Mouse (Mus musculus) midbrain, embryonic 11.5 days (tissue): ENCODE measurements around the gene Retn. TPM values are rescaled to one million over a fixed set of nuclear protein-coding genes. Genes with fewer than 3 reads are reported as not detected.

ENCODE experiments used
- ATAC-seq: fragments of 200-750 bp; cut with Nextera tagmentation; 2 replicates; pipeline ENCODE4 v1.8.0; 2017; ENCODE audit warnings: moderate TSS enrichment, moderate library complexity; ENCODE audit not compliant: low FRiP score
- DNase-seq: peaks from one replicate; pipeline ENCODE4 v3.0.0; 2015; ENCODE audit warnings: low spot score; ENCODE audit errors: missing footprints
- H3K27ac ChIP-seq: fragments of 300-500 bp; sonication (generic); 2 replicates; pipeline ENCODE4 v1.5.1; 2014; ENCODE audit warnings: low read depth, low read length
- H3K27me3 ChIP-seq: fragments of 300-500 bp; sonication (generic); 2 replicates; pipeline ENCODE4 v1.6.1; 2014; ENCODE audit warnings: mild to moderate bottlenecking, low read length, moderate library complexity, mixed read lengths; ENCODE audit not compliant: control insufficient read depth, insufficient read depth
- H3K36me3 ChIP-seq: fragments of 300-500 bp; sonication (generic); 2 replicates; pipeline ENCODE4 v1.6.1; 2014; ENCODE audit warnings: mild to moderate bottlenecking, low read length, moderate library complexity, mixed read lengths; ENCODE audit not compliant: control insufficient read depth, insufficient read depth
- H3K4me1 ChIP-seq: fragments of 300-500 bp; sonication (generic); 2 replicates; pipeline ENCODE4 v1.6.1; 2014; ENCODE audit warnings: low read length; ENCODE audit not compliant: control insufficient read depth, insufficient read depth
- H3K4me2 ChIP-seq: fragments of 300-500 bp; sonication (generic); 2 replicates; pipeline ENCODE4 v1.6.1; 2014; ENCODE audit warnings: mild to moderate bottlenecking, moderate library complexity
- H3K4me3 ChIP-seq: fragments of 300-500 bp; sonication (generic); 2 replicates; pipeline ENCODE4 v1.5.1; 2014; ENCODE audit warnings: low read depth, low read length
- H3K9ac ChIP-seq: fragments of 300-500 bp; sonication (generic); 2 replicates; pipeline ENCODE4 v1.6.1; 2014; ENCODE audit warnings: low read length
- H3K9me3 ChIP-seq: fragments of 300-500 bp; sonication (generic); 2 replicates; pipeline ENCODE4 v1.6.1; 2016; ENCODE audit warnings: low read length; ENCODE audit not compliant: control insufficient read depth
- WGBS: fragments of 180-500 bp; shearing (Covaris S2); extraction: QIAGEN DNeasy Blood & Tissue Kit; methylation state at CpG from one replicate; pipeline ENCODE4 v1.1.7; 2014; 5-methylcytosine and 5-hydroxymethylcytosine counted together
- polyA plus RNA-seq: library from polyadenylated mRNA; unstranded; fragments of >200 nt; fragmentation: Nextera tagmentation; extraction: Ambion mirVana; gene quantifications from 2 replicates; pipeline ENCODE4 v1.2.1, GENCODE M21; 2014

Retn gene
- polyA plus RNA-seq, 1 experiment from 2014 or later: 0.15 TPM

- H3K9ac ChIP-seq: peak within 1 kb of the TSS; percentile 93
- H3K27me3 ChIP-seq: no peaks in the 10 kb centered on the region
- DNase-seq (peak; percentile 99), ATAC-seq (peak; percentile 86)
- H3K4me2 ChIP-seq: peak within 1 kb of the TSS; percentile 80
- H3K9me3 ChIP-seq: no peaks in the 10 kb centered on the region
- peak within 1 kb of the TSS; percentile 78 for H3K27ac ChIP-seq
- H3K4me3 ChIP-seq: peak within 1 kb of the TSS; percentile 85
- H3K36me3 ChIP-seq: peaks cover 10% of the 10 kb centered on the region; the same call in 1 of the 2 replicates
- peaks cover 9% of the 10 kb centered on the region; the same call in 1 of the 2 replicates for H3K4me1 ChIP-seq
- WGBS: 2% methylated on average over 61 of the region's 61 CpGs
These were observed 20.8 kb downstream of the Retn start, which contains the start of gene Trappc5 for GRCm38 (mm10) chr8:3676131-3676992. Gene Trappc5 (plus strand): TSS chr8:3676299.

GRCm38 (mm10) chr8:3676993-3677579, 21.5 kb downstream of the Retn start:
- peak; percentile 87 for DNase-seq
- Histone ChIP-seq H3K4me3 (peak overlapping the region; percentile 85), H3K36me3 (peaks cover 10% of the 10 kb centered on the region; the same call in 1 of the 2 replicates), H3K9me3 (no peaks in the 10 kb centered on the region), H3K4me2 (peak overlapping the region; percentile 80), H3K27me3 (no peaks in the 10 kb centered on the region), H3K9ac (peak overlapping the region; percentile 93), H3K4me1 (peaks cover 9% of the 10 kb centered on the region; the same call in 1 of the 2 replicates), H3K27ac (peak overlapping the region; percentile 78; the same call in 1 of the 2 replicates)
- ATAC-seq: 0 out of 2 replicates have a peak, but pooled peaks have one; percentile 1
- WGBS: 8% methylated on average over 15 of the region's 15 CpGs

- Histone ChIP-seq H3K27me3 (no peaks in the 10 kb centered on the region), H3K9me3 (no peaks in the 10 kb centered on the region), H3K4me3 (no peak overlapping the region), H3K4me1 (peaks cover 9% of the 10 kb centered on the region; the same call in 1 of the 2 replicates), H3K36me3 (peaks cover 10% of the 10 kb centered on the region; the same call in 1 of the 2 replicates), H3K9ac (no peak overlapping the region), H3K27ac (no peak overlapping the region), H3K4me2 (no peak overlapping the region)
- 98% methylated on average over 23 of the region's 23 CpGs for WGBS
- DNase-seq: no peak
- ATAC-seq: no peak
These were observed 23.3 kb downstream of the Retn start for GRCm38 (mm10) chr8:3678831-3679230.

- H3K36me3 ChIP-seq: peaks cover 10% of the 10 kb centered on the region; the same call in 1 of the 2 replicates
- no peaks in the 10 kb centered on the region for H3K27me3 ChIP-seq
- no peak for DNase-seq
- H3K9me3 ChIP-seq: no peaks in the 10 kb centered on the region
- WGBS: 97% methylated on average over 23 of the region's 23 CpGs
- no peak overlapping the region for H3K9ac ChIP-seq
- no peak overlapping the region for H3K4me2 ChIP-seq
- no peak overlapping the region for H3K27ac ChIP-seq
- H3K4me1 ChIP-seq: peaks cover 9% of the 10 kb centered on the region; the same call in 1 of the 2 replicates
- H3K4me3 ChIP-seq: no peak overlapping the region
- ATAC-seq: no peak
These were observed 23.7 kb downstream of the Retn start for GRCm38 (mm10) chr8:3679236-3679635.

GRCm38 (mm10) chr8:3679656-3680055, 24.1 kb downstream of the Retn start:
- peaks cover 10% of the 10 kb centered on the region; the same call in 1 of the 2 replicates for H3K36me3 ChIP-seq
- H3K4me1 ChIP-seq: peaks cover 9% of the 10 kb centered on the region; the same call in 1 of the 2 replicates
- H3K9ac ChIP-seq: no peak overlapping the region
- ATAC-seq: no peak
- no peaks in the 10 kb centered on the region for H3K27me3 ChIP-seq
- H3K9me3 ChIP-seq: no peaks in the 10 kb centered on the region
- H3K4me3 ChIP-seq: no peak overlapping the region
- H3K4me2 ChIP-seq: no peak overlapping the region
- no peak for DNase-seq
- WGBS: 97% methylated on average over 5 of the region's 5 CpGs
- no peak overlapping the region for H3K27ac ChIP-seq

GRCm38 (mm10) chr8:3682435-3682834, 26.9 kb downstream of the Retn start:
- 89% methylated on average over 5 of the region's 5 CpGs for WGBS
- peaks cover 10% of the 10 kb centered on the region; the same call in 1 of the 2 replicates for H3K36me3 ChIP-seq
- no peaks in the 10 kb centered on the region for H3K9me3 ChIP-seq
- no peaks in the 10 kb centered on the region for H3K27me3 ChIP-seq
- H3K27ac ChIP-seq: no peak overlapping the region
- ATAC-seq: no peak
- no peak overlapping the region for H3K4me2 ChIP-seq
- H3K9ac ChIP-seq: no peak overlapping the region
- no peak overlapping the region for H3K4me3 ChIP-seq
- peaks cover 6% of the 10 kb centered on the region; the same call in 1 of the 2 replicates for H3K4me1 ChIP-seq
- DNase-seq: no peak

GRCm38 (mm10) chr8:3683408-3684176, 28.0 kb downstream of the Retn start:
- H3K27me3 ChIP-seq: no peaks in the 10 kb centered on the region
- no peaks in the 10 kb centered on the region for H3K9me3 ChIP-seq
- DNase-seq (no peak), ATAC-seq (no peak)
- no peak overlapping the region for H3K27ac ChIP-seq
- H3K4me1 ChIP-seq: no peaks in the 10 kb centered on the region; the same call in 1 of the 2 replicates
- 79% methylated on average over 6 of the region's 6 CpGs for WGBS
- no peak overlapping the region for H3K4me3 ChIP-seq
- no peak overlapping the region for H3K4me2 ChIP-seq
- peaks cover 10% of the 10 kb centered on the region; the same call in 1 of the 2 replicates for H3K36me3 ChIP-seq
- H3K9ac ChIP-seq: no peak overlapping the region

- Histone ChIP-seq H3K9ac (no peak overlapping the region), H3K4me3 (no peak overlapping the region), H3K36me3 (peaks cover 3% of the 10 kb centered on the region; the same call in 1 of the 2 replicates), H3K4me2 (no peak overlapping the region), H3K9me3 (no peaks in the 10 kb centered on the region), H3K27ac (no peak overlapping the region), H3K4me1 (no peaks in the 10 kb centered on the region; the same call in 1 of the 2 replicates), H3K27me3 (no peaks in the 10 kb centered on the region)
- DNase-seq: no peak
- ATAC-seq: peak; percentile 39; the same call in 1 of the 2 replicates
These were observed 29.0 kb downstream of the Retn start for GRCm38 (mm10) chr8:3684530-3684929.
